Mouse (Mus musculus): ENCODE measurements at regions not wholly inside any gene's neighbourhood (a gene's known extent, or its start where the extent isn't known, plus 50 kb on each side); places are given as distances from the start of the nearest gene placed in this dataset.

DNA sequence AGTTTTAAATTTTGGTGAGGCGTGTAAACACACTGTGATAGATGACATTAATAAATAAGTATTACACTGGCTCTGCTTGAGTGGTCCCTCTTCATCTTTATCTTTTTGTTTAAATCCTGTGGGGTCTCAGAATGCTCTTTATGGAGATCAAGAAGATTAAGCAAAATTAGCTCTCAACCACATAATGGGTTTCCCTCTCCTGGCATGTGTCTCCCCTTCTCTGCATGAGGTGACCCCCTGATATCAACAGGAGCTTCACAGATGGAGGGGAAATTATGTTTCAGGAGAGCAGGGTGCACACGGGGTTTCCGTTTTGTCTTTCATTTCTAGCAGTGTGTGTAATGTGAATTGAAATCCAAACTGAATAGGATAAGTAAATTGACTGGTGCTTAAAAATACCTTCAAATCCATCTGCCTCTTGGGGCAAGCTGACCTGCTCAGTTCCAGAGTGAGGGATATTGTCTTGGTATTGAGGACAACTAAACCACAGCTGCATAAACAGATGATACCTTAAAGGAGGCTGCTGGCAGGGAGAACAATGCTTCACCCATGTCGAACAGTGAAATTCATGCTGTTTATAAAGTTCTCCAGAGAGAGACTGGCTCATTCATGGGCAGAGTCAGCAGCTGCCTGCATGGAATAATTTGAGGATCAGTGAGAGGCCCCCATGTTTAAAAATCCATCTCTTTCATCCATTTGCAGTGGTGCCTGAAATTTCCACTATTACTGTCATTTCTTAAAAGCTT is 518.3 kb upstream of the Nr2f1 start:
- TF ChIP-seq CTCF (IDR thresholded peaks at IDR 0.05; ENCODE audit: insufficient read depth, low read depth, low read length) (no peak), POLR2A (IDR thresholded peaks at IDR 0.05; ENCODE audit: insufficient read depth, low read depth, low read length) (no peak)
- 49% methylated on average over 4 of the region's 4 CpGs for whole genome bisulfite sequencing
- no peaks in the 10 kb centered on the region for H3K4me1 ChIP-seq (ENCODE audit: control insufficient read depth, insufficient read depth, low read length)
- no peak overlapping the region for H3K27ac ChIP-seq (ENCODE audit: insufficient read depth, low read depth, low read length)
- H3K4me3 ChIP-seq (ENCODE audit: insufficient read depth, low read depth, low read length), result no peak overlapping the region

DNA sequence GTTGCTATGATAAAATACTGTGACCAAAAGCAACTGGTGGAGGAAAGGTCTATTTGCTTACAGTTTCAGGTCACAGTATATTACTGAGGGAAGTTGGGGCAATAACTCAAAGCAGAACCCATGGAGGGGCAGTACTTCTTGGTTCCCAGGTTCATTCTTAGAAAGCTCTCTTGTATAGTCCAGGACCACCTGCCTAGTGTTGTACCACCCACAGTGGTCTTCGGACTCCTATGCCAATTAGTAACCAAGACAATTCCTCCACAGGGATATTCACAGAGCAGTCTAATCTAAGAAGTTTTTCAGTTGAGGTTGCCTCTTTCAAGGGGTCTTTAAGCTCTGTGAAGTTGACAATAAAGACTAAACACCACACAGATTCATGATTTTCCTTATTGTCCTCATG is 517.6 kb upstream of the Nr2f1 start:
- Histone ChIP-seq H3K4me1 (ENCODE audit: control insufficient read depth, insufficient read depth, low read length) (no peaks in the 10 kb centered on the region), H3K4me3 (ENCODE audit: insufficient read depth, low read depth, low read length) (no peak overlapping the region), H3K27ac (ENCODE audit: insufficient read depth, low read depth, low read length) (no peak overlapping the region)
- 44% methylated on average over 1 of the region's 1 CpGs for WGBS
- TF ChIP-seq POLR2A (IDR thresholded peaks at IDR 0.05; ENCODE audit: insufficient read depth, low read depth, low read length), result no peak
- TF ChIP-seq CTCF (IDR thresholded peaks at IDR 0.05; ENCODE audit: insufficient read depth, low read depth, low read length), result no peak

DNA sequence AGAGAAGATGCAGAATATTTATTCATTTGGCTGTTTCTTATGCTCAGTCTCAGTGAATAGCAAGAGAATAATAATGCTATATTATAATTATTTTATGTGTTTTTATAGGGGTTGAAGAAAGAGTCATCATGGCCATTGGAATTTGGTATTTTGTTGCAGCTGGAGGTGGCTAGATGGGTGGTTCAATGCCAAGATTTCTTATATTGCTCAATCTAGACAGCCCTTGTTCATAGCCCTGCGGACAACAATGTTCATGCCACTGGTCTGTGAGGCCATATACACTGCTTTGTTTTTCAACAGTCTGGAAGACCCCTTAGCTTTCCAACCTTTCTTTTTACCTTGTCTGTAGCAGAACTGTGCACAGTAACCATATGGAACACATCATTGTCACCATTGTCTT is 505.1 kb upstream of the Nr2f1 start:
- Histone ChIP-seq H3K4me3 (ENCODE audit: insufficient read depth, low read depth, low read length) (no peak overlapping the region), H3K27ac (ENCODE audit: insufficient read depth, low read depth, low read length) (no peak overlapping the region), H3K4me1 (ENCODE audit: control insufficient read depth, insufficient read depth, low read length) (no peaks in the 10 kb centered on the region)
- TF ChIP-seq POLR2A (IDR thresholded peaks at IDR 0.05; ENCODE audit: insufficient read depth, low read depth, low read length) (no peak), CTCF (IDR thresholded peaks at IDR 0.05; ENCODE audit: insufficient read depth, low read depth, low read length) (no peak)
- 91% methylated on average over 1 of the region's 1 CpGs for WGBS

DNA sequence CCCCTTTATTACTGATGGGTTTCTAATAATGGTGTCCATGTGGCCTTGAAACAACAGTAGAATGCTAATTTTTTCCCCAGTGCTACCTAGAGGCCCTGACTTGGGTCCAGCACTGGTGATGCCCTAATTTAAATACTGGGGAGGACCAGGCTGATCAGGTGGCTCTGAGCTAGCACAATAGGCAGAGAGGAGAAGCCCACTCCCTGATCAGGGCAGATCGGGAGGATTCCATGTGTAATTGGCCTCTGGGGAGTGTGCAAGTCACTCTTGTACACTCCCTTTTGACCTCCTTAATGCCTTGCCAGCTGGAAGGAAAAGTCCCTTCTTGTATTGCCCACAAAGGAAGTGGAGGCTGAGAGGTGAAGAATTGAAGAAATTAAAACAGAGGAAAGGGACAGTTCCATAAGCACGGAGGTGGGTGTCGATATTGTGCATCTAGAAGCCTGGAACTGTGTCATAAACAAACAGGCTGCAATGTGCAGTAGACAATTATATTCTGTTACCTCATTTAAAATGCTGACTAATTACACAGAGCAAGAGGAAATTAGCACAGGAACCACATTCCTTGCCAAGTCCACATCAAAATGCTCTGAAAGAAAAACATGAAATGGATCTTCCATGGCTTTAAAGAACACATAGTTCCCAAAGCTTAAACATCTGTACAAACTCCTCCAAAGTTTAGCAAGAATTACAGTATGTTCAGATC is 498.4 kb upstream of the Nr2f1 start:
- no peak overlapping the region for H3K4me3 ChIP-seq (ENCODE audit: insufficient read depth, low read depth, low read length)
- H3K27ac ChIP-seq (ENCODE audit: insufficient read depth, low read depth, low read length), result no peak overlapping the region
- WGBS, result 23% methylated on average over 3 of the region's 3 CpGs
- TF ChIP-seq POLR2A (IDR thresholded peaks at IDR 0.05; ENCODE audit: insufficient read depth, low read depth, low read length) (no peak), CTCF (IDR thresholded peaks at IDR 0.05; ENCODE audit: insufficient read depth, low read depth, low read length) (no peak)
- H3K4me1 ChIP-seq (ENCODE audit: control insufficient read depth, insufficient read depth, low read length), result no peaks in the 10 kb centered on the region

DNA sequence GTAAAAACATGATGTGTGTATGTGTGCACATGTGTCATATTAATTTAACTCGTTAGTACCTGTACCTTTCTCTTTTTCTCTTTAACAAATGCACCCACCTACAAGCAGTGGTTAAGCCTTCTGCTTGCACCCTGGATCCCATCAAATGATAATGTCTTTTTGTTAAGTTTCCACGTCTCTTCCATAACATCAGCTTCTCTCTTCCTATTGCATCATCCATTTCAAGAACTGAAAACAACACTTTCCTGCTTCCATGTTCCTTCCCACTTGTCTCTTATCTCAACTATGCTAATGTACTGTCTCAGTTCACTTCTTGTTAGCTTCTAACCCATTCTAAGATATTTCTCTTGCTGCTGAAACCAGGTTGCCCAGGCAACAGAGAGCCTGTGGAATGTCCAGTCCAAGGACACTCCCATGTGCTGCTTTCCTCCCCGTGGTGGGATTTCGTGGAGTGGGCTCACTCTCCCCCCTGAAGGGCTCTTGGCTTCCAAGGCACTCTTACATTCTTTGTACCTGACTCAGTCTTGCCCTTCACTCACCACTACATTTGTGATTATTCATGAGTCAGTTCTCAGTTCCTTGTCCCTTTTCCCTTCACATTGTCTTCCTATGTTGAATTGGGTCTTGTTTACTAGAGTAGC is 479.8 kb upstream of the Nr2f1 start:
- Histone ChIP-seq H3K4me1 (ENCODE audit: control insufficient read depth, insufficient read depth, low read length) (no peaks in the 10 kb centered on the region), H3K4me3 (ENCODE audit: insufficient read depth, low read depth, low read length) (no peak overlapping the region), H3K27ac (ENCODE audit: insufficient read depth, low read depth, low read length) (no peak overlapping the region)
- TF ChIP-seq POLR2A (IDR thresholded peaks at IDR 0.05; ENCODE audit: insufficient read depth, low read depth, low read length) (no peak), CTCF (IDR thresholded peaks at IDR 0.05; ENCODE audit: insufficient read depth, low read depth, low read length) (no peak)
- WGBS, result 48% methylated on average over 4 of the region's 4 CpGs

DNA sequence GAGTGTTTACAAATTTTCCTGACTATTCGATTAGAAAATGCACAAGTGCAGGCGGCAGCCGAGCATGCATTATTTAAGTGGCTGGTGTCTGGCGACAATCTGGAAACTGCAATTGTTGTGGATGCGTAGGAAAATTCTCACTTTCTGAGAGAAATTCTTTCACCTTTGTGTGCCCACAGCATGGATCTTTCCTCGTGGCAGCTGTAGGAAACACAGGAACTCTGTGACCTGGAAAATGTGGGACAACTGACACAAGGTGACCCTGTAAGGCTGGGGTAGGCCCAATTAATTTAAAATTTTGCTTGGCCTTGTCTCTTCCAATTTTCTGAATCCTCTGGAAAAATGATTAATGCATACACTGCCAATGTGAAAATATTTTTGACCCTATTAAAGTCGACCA is 478.7 kb upstream of the Nr2f1 start:
- 56% methylated on average over 7 of the region's 7 CpGs for WGBS
- Histone ChIP-seq H3K4me3 (ENCODE audit: insufficient read depth, low read depth, low read length) (no peak overlapping the region), H3K4me1 (ENCODE audit: control insufficient read depth, insufficient read depth, low read length) (no peaks in the 10 kb centered on the region), H3K27ac (ENCODE audit: insufficient read depth, low read depth, low read length) (no peak overlapping the region)
- TF ChIP-seq CTCF (IDR thresholded peaks at IDR 0.05; ENCODE audit: insufficient read depth, low read depth, low read length) (no peak), POLR2A (IDR thresholded peaks at IDR 0.05; ENCODE audit: insufficient read depth, low read depth, low read length) (no peak)

DNA sequence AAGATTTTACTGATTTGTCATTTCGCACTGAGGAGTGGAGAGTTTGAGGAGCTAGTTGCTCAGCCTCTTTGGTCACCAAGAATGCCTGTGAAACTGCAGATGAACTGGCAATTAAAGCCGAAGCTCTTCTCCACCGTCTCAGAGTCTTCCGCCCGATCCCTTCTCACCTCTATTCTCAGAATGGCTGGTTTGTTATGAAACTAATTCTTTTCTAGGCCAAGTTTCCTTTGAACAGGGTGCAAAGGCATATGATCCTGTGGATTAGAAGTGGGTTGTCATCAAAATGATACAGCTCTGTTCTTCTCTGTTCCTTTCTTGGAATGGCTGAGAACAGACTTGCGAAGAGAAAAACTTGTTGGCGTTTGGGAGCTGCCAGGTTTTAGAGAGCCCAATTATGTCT is 458.7 kb upstream of the Nr2f1 start:
- TF ChIP-seq CTCF (IDR thresholded peaks at IDR 0.05; ENCODE audit: insufficient read depth, low read depth, low read length) (no peak), POLR2A (IDR thresholded peaks at IDR 0.05; ENCODE audit: insufficient read depth, low read depth, low read length) (no peak)
- WGBS, result 79% methylated on average over 7 of the region's 7 CpGs
- Histone ChIP-seq H3K4me3 (ENCODE audit: insufficient read depth, low read depth, low read length) (no peak overlapping the region), H3K4me1 (ENCODE audit: control insufficient read depth, insufficient read depth, low read length) (no peaks in the 10 kb centered on the region), H3K27ac (ENCODE audit: insufficient read depth, low read depth, low read length) (no peak overlapping the region)

DNA sequence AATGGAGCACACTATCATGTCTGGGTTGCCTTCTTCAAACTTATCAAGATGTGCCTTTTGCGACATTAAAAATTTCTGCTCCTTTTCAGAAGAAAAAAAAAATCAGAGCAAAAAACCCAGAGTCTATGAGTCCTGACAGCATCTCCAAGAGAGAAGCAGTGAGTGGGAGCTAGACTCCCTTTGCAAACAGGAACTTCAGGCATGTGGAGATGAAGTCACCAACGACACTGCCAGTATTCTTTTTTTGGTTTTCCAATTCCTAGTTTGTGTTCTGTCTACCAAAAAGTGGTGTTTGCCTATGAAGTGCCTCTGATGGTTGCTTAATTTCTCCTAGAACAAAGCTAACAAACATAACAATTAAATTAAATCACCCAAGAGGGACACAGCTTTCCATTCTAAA is 457.2 kb upstream of the Nr2f1 start:
- H3K4me1 ChIP-seq (ENCODE audit: control insufficient read depth, insufficient read depth, low read length), result no peaks in the 10 kb centered on the region
- H3K27ac ChIP-seq (ENCODE audit: insufficient read depth, low read depth, low read length), result no peak overlapping the region
- TF ChIP-seq POLR2A (IDR thresholded peaks at IDR 0.05; ENCODE audit: insufficient read depth, low read depth, low read length) (no peak), CTCF (IDR thresholded peaks at IDR 0.05; ENCODE audit: insufficient read depth, low read depth, low read length) (no peak)
- WGBS, result 79% methylated on average over 2 of the region's 2 CpGs
- H3K4me3 ChIP-seq (ENCODE audit: insufficient read depth, low read depth, low read length), result no peak overlapping the region

DNA sequence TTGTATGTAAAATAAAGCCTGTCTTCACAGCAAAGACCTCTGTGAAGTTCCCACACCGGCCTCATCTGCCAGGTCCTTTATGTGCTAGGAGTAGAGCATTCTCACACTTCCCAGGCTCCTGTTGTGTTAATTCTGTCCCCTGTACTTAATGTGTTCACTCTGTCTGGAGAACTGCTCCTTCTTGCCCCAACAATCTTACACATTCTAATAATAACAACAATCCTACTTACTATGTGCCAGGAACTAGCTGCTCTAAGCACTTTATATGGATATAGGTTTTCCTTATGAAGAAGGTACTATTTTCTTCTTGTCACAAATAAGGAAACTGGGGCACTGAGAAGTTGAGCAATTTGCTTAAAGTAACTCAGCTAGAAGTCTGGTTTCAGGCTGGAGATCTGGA is 456.6 kb upstream of the Nr2f1 start:
- H3K4me1 ChIP-seq (ENCODE audit: control insufficient read depth, insufficient read depth, low read length), result no peaks in the 10 kb centered on the region
- WGBS, result 45% methylated on average over 1 of the region's 1 CpGs
- TF ChIP-seq POLR2A (IDR thresholded peaks at IDR 0.05; ENCODE audit: insufficient read depth, low read depth, low read length) (no peak), CTCF (IDR thresholded peaks at IDR 0.05; ENCODE audit: insufficient read depth, low read depth, low read length) (no peak)
- no peak overlapping the region for H3K4me3 ChIP-seq (ENCODE audit: insufficient read depth, low read depth, low read length)
- H3K27ac ChIP-seq (ENCODE audit: insufficient read depth, low read depth, low read length), result no peak overlapping the region

Data from olfactory bulb, adult 2 months (tissue).